Mouse (Mus musculus): ENCODE measurements around the gene Tex28. TPM values are rescaled to one million over a fixed set of nuclear protein-coding genes. Genes with fewer than 3 reads are reported as not detected.
"Not testable (repeated sequence)": the region's sequence is repeated elsewhere in the genome, so short reads cannot be mapped to it uniquely, and the experiment has no call there.

Tex28 gene
- not detected in 2 replicates for polyA plus RNA-seq (2016; fragmentation: Nextera tagmentation; extraction: Ambion mirVana)

- no peaks in the 10 kb centered on the region for H3K9me3 ChIP-seq
- ATAC-seq (ENCODE audit: low FRiP score, low read depth) = no peak
- no peak within 1 kb of the TSS for H3K4me3 ChIP-seq
- H3K27ac ChIP-seq (replicated peaks) = no peak within 1 kb of the TSS
- WGBS = 85% methylated on average over 1 of the region's 1 CpGs
- H3K9ac ChIP-seq (replicated peaks) = no peak within 1 kb of the TSS
- H3K36me3 ChIP-seq = no peaks in the 10 kb centered on the region
- no peaks in the 10 kb centered on the region for H3K27me3 ChIP-seq
- H3K4me2 ChIP-seq (replicated peaks) = no peak within 1 kb of the TSS
- H3K4me1 ChIP-seq = no peaks in the 10 kb centered on the region
Measured at GRCm38 (mm10) chrX:74167738-74168137, at the start of gene Tex28. Gene Tex28 (minus strand): TSS chrX:74167838.

GRCm38 (mm10) chrX:74203556-74203955, 35.9 kb upstream of the Tex28 start:
- Histone ChIP-seq H3K27ac (replicated peaks) (no peak overlapping the region), H3K9me3 (no peaks in the 10 kb centered on the region), H3K4me1 (no peaks in the 10 kb centered on the region), H3K4me3 (no peak overlapping the region), H3K27me3 (no peaks in the 10 kb centered on the region), H3K9ac (replicated peaks) (no peak overlapping the region), H3K36me3 (no peaks in the 10 kb centered on the region), H3K4me2 (replicated peaks) (no peak overlapping the region)
- 82% methylated on average over 2 of the region's 2 CpGs for WGBS
- no peak for ATAC-seq (ENCODE audit: low FRiP score, low read depth)

- no peaks in the 10 kb centered on the region for H3K9me3 ChIP-seq
- H3K36me3 ChIP-seq = no peaks in the 10 kb centered on the region
- H3K4me3 ChIP-seq = no peak within 1 kb of the TSS
- no peak for ATAC-seq (ENCODE audit: low FRiP score, low read depth)
- WGBS = 94% methylated on average over 17 of the region's 17 CpGs
- no peak within 1 kb of the TSS for H3K27ac ChIP-seq (replicated peaks)
- no peaks in the 10 kb centered on the region for H3K27me3 ChIP-seq
- no peaks in the 10 kb centered on the region for H3K4me1 ChIP-seq
- H3K9ac ChIP-seq (replicated peaks) = no peak within 1 kb of the TSS
- H3K4me2 ChIP-seq (replicated peaks) = no peak within 1 kb of the TSS
Measured at GRCm38 (mm10) chrX:74176959-74177358, 9.3 kb upstream of the Tex28 start, which contains the start of gene Tktl1. Gene Tktl1 (plus strand): TSS chrX:74177259.

GRCm38 (mm10) chrX:74135263-74135662, 32.4 kb downstream of the Tex28 start, which contains the start of gene Mecp2:
Gene Mecp2 (minus strand): TSS chrX:74135363.
- not testable (repeated sequence) for ATAC-seq (ENCODE audit: low FRiP score, low read depth); H3K4me3 ChIP-seq
- WGBS = 33% methylated on average over 1 of the region's 1 CpGs

GRCm38 (mm10) chrX:74127164-74127563, 40.5 kb downstream of the Tex28 start, which contains the start of gene Opn1mw:
Gene Opn1mw (plus strand): TSS chrX:74127464.
- no peak for ATAC-seq (ENCODE audit: low FRiP score, low read depth)
- H3K36me3 ChIP-seq = no peaks in the 10 kb centered on the region
- no peak within 1 kb of the TSS for H3K4me2 ChIP-seq (replicated peaks)

More at GRCm38 (mm10) chrX:74135263-74135662, 32.4 kb downstream of the Tex28 start, which contains the start of gene Mecp2:
- not testable (repeated sequence) for H3K4me1 ChIP-seq; H3K27me3 ChIP-seq; H3K9ac ChIP-seq (replicated peaks); H3K36me3 ChIP-seq; H3K27ac ChIP-seq (replicated peaks); H3K4me2 ChIP-seq (replicated peaks); H3K9me3 ChIP-seq

GRCm38 (mm10) chrX:74124975-74125374, 42.7 kb downstream of the Tex28 start:
- H3K4me2 ChIP-seq (replicated peaks) = no peak overlapping the region
- no peak overlapping the region for H3K4me3 ChIP-seq
- no peak overlapping the region for H3K9ac ChIP-seq (replicated peaks)
- no peak for ATAC-seq (ENCODE audit: low FRiP score, low read depth)
- WGBS = 68% methylated on average over 2 of the region's 2 CpGs
- no peaks in the 10 kb centered on the region for H3K4me1 ChIP-seq
- H3K36me3 ChIP-seq = no peaks in the 10 kb centered on the region
- no peaks in the 10 kb centered on the region for H3K9me3 ChIP-seq
- no peak overlapping the region for H3K27ac ChIP-seq (replicated peaks)
- H3K27me3 ChIP-seq = no peaks in the 10 kb centered on the region

More at GRCm38 (mm10) chrX:74127164-74127563, 40.5 kb downstream of the Tex28 start, which contains the start of gene Opn1mw:
- no peaks in the 10 kb centered on the region for H3K4me1 ChIP-seq
- no peak within 1 kb of the TSS for H3K27ac ChIP-seq (replicated peaks)
- H3K4me3 ChIP-seq = no peak within 1 kb of the TSS
- H3K27me3 ChIP-seq = no peaks in the 10 kb centered on the region
- no peaks in the 10 kb centered on the region for H3K9me3 ChIP-seq
- no peak within 1 kb of the TSS for H3K9ac ChIP-seq (replicated peaks)

- 0 out of 2 replicates have a peak, but pooled peaks have one; percentile 23 for ATAC-seq (ENCODE audit: low FRiP score, low read depth)
- no peaks in the 10 kb centered on the region for H3K27me3 ChIP-seq
- H3K9me3 ChIP-seq = no peaks in the 10 kb centered on the region
- H3K27ac ChIP-seq (replicated peaks) = no peak overlapping the region
- H3K4me2 ChIP-seq (replicated peaks) = peak overlapping the region; percentile 38
- H3K9ac ChIP-seq (replicated peaks) = no peak overlapping the region
- H3K36me3 ChIP-seq = no peaks in the 10 kb centered on the region
- 22% methylated on average over 10 of the region's 10 CpGs for WGBS
- no peaks in the 10 kb centered on the region for H3K4me1 ChIP-seq
- 0 out of 2 replicates have a peak overlapping the region, but pooled peaks have one; percentile 9 for H3K4me3 ChIP-seq
Measured at GRCm38 (mm10) chrX:74115511-74115910, 52.1 kb downstream of the Tex28 start.

DNA sequence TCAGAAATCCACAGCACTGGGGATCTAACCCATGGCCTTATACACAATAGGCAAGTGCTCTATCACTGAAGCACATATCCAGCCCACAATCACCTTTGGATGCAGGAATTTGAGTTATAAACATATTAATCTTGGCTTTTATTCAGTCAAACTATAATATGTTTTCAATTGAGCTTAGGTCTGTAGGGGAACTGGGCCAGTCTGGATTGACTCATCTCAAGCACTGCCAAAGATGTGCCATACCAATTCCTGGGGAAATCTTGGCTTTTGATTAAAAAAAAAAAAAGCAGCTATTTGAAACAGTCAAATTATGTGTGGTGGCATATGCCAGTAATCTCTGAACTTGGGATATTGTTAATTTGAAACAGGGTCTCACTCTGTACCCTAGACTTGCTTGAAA, 53.6 kb downstream of the Tex28 start:
- H3K4me2 ChIP-seq (replicated peaks) = no peak overlapping the region
- no peaks in the 10 kb centered on the region for H3K9me3 ChIP-seq
- H3K9ac ChIP-seq (replicated peaks) = no peak overlapping the region
- no peak overlapping the region for H3K27ac ChIP-seq (replicated peaks)
- no peaks in the 10 kb centered on the region for H3K4me1 ChIP-seq
- no peak for ATAC-seq (ENCODE audit: low FRiP score, low read depth)
- H3K4me3 ChIP-seq = no peak overlapping the region
- no peaks in the 10 kb centered on the region for H3K36me3 ChIP-seq
- no peaks in the 10 kb centered on the region for H3K27me3 ChIP-seq

GRCm38 (mm10) chrX:74108747-74109146, 58.9 kb downstream of the Tex28 start:
- Histone ChIP-seq H3K27me3 (no peaks in the 10 kb centered on the region), H3K4me1 (no peaks in the 10 kb centered on the region), H3K4me2 (replicated peaks) (no peak overlapping the region), H3K36me3 (no peaks in the 10 kb centered on the region), H3K4me3 (no peak overlapping the region), H3K27ac (replicated peaks) (no peak overlapping the region), H3K9ac (replicated peaks) (no peak overlapping the region), H3K9me3 (no peaks in the 10 kb centered on the region)
- ATAC-seq (ENCODE audit: low FRiP score, low read depth) = no peak
- 61% methylated on average over 3 of the region's 3 CpGs for WGBS

GRCm38 (mm10) chrX:74105916-74106315, 61.7 kb downstream of the Tex28 start:
- no peaks in the 10 kb centered on the region for H3K4me1 ChIP-seq
- 56% methylated on average over 2 of the region's 2 CpGs for WGBS
- no peak overlapping the region for H3K27ac ChIP-seq (replicated peaks)
- no peak overlapping the region for H3K4me3 ChIP-seq
- ATAC-seq (ENCODE audit: low FRiP score, low read depth) = no peak
- no peak overlapping the region for H3K9ac ChIP-seq (replicated peaks)
- no peak overlapping the region for H3K4me2 ChIP-seq (replicated peaks)
- H3K9me3 ChIP-seq = no peaks in the 10 kb centered on the region
- no peaks in the 10 kb centered on the region for H3K36me3 ChIP-seq
- no peaks in the 10 kb centered on the region for H3K27me3 ChIP-seq

DNA sequence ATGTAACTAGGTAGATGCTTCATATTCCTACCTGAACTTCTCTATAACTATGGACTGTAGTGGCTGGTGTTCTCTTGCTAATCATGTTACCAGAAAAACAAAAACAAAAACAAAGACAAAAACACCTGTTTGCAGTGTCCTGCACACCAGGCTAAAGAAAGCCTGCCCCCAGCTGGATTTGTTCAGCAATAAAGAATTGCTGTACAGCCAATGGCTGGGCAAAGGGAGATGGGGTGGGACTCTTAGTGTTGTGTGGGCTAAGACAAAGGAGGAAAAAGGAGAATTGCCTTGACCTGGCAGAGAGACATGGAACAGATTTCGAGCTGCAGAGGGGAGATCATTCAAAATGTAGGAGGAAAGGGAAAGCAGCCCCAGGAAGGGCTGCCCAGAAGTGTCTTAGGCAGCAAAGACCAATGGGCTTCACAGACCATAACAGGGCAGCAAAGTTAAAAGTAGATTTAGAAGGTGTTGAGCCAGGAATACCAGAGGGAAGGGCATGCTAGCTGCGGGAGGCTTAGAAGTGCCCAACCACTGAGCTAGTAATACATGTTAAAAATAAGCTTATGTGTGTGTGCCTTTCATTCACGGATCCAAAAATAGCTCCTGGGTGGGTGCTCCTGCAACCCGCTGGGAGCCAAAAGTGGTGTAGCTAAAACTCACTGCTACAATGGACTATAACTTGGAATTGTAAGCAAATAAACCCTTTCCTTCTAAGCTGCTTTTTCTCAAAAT, 64.0 kb downstream of the Tex28 start:
- Histone ChIP-seq H3K9ac (replicated peaks) (no peak overlapping the region), H3K9me3 (no peaks in the 10 kb centered on the region), H3K27me3 (no peaks in the 10 kb centered on the region), H3K27ac (replicated peaks) (no peak overlapping the region), H3K4me2 (replicated peaks) (no peak overlapping the region), H3K4me3 (no peak overlapping the region), H3K4me1 (no peaks in the 10 kb centered on the region), H3K36me3 (no peaks in the 10 kb centered on the region)
- 65% methylated on average over 4 of the region's 4 CpGs for WGBS
- no peak for ATAC-seq (ENCODE audit: low FRiP score, low read depth)

Measured in midbrain, embryonic 12.5 days (tissue).